Mouse (Mus musculus) CH12.LX (cell line): ENCODE results near the gene Cstad. TPM values are rescaled to one million over a fixed set of nuclear protein-coding genes. Genes with fewer than 3 reads are reported as not detected.

ENCODE experiments used
- DNase-seq: peaks from one replicate; pipeline ENCODE4 v3.0.0-alpha.2; 2013; ENCODE audit errors: extremely low read depth
- H3K27ac ChIP-seq: 2 replicates; pipeline ENCODE4 v1.5.1; 2012; ENCODE audit warnings: low read depth, mild to moderate bottlenecking, control low read depth, moderate library complexity; ENCODE audit not compliant: insufficient read depth
- H3K27me3 ChIP-seq: replicated peaks from 2 replicates; pipeline ENCODE3; 2012; ENCODE audit warnings: inconsistent platforms
- H3K36me3 ChIP-seq, 2 experiments: replicated peaks in 1 of 2; 2 replicates each; pipeline versions ENCODE3 to v1.6.1; 2012; ENCODE audit warnings: inconsistent platforms in 1 of 2, low read length in 1 of 2, mild to moderate bottlenecking in 1 of 2, mixed read lengths in 1 of 2, moderate library complexity in 1 of 2; ENCODE audit not compliant: control insufficient read depth in 1 of 2, insufficient read depth in 1 of 2
- H3K4me1 ChIP-seq, 2 experiments: 2 replicates each; pipeline ENCODE4 v1.6.1; 2012; ENCODE audit warnings: inconsistent platforms in 1 of 2, moderate library complexity in 1 of 2; ENCODE audit not compliant: insufficient read depth in 2 of 2, control insufficient read depth in 1 of 2
- H3K4me2 ChIP-seq: 2 replicates; pipeline ENCODE4 v1.6.1; 2012; ENCODE audit warnings: low read depth, mild to moderate bottlenecking, control low read depth; ENCODE audit not compliant: poor library complexity, insufficient read depth, severe bottlenecking
- H3K4me3 ChIP-seq, 3 experiments: fragments of 150-350 bp in 1 of 3; sonication (generic) in 1 of 3; replicated peaks in 1 of 3; 2 replicates each; pipeline versions ENCODE3 to v1.5.1; 2011 to 2012; ENCODE audit warnings: low read depth in 2 of 3, low read length in 2 of 3, mild to moderate bottlenecking in 2 of 3, moderate library complexity in 2 of 3, control low read depth in 1 of 3, improper control_type of control experiment in 1 of 3, inconsistent platforms in 1 of 3, mixed read lengths in 1 of 3; ENCODE audit not compliant: poor library complexity in 1 of 3
- H3K79me2 ChIP-seq: replicated peaks from 2 replicates; pipeline ENCODE4 v1.6.1; 2012; ENCODE audit warnings: mild to moderate bottlenecking, moderate library complexity; ENCODE audit not compliant: control insufficient read depth, poor library complexity, insufficient read depth, severe bottlenecking; ENCODE audit errors: extremely low read depth
- H3K9ac ChIP-seq: 2 replicates; pipeline ENCODE4 v1.6.1; 2012; ENCODE audit warnings: low read depth, mild to moderate bottlenecking, control low read depth, moderate library complexity; ENCODE audit not compliant: insufficient read depth
- H3K9me3 ChIP-seq: replicated peaks from 2 replicates; pipeline ENCODE3; 2012; ENCODE audit warnings: low read length, inconsistent platforms, mixed read lengths
- CHD1 ChIP-seq: IDR thresholded peaks from 2 replicates; pipeline ENCODE4 v1.6.1; 2012; ENCODE audit warnings: low read depth, low read length, improper control_type of control experiment, inconsistent platforms
- CHD2 ChIP-seq: IDR thresholded peaks from 2 replicates; pipeline ENCODE4 v1.6.1; 2011; ENCODE audit warnings: low read length, improper control_type of control experiment
- E2F4 ChIP-seq: IDR thresholded peaks from 2 replicates; pipeline ENCODE4 v1.6.1; 2011; ENCODE audit warnings: low read depth, low read length, improper control_type of control experiment; ENCODE audit not compliant: insufficient replicate concordance
- ELF1 ChIP-seq: IDR thresholded peaks from 2 replicates; pipeline ENCODE4 v1.6.1; 2014; ENCODE audit warnings: low read depth, mild to moderate bottlenecking, inconsistent platforms, low read length, improper control_type of control experiment
- EP300 ChIP-seq: IDR thresholded peaks from 2 replicates; pipeline ENCODE4 v1.6.1; 2011; ENCODE audit warnings: low read length, improper control_type of control experiment
- ETS1 ChIP-seq: conservative IDR thresholded peaks from 2 replicates; pipeline ENCODE4 v1.6.1; 2012; ENCODE audit warnings: low read depth, mild to moderate bottlenecking, inconsistent platforms, low read length, improper control_type of control experiment, moderate library complexity
- JUN ChIP-seq: IDR thresholded peaks from 2 replicates; pipeline ENCODE4 v1.6.1; 2011; ENCODE audit warnings: low read depth, mild to moderate bottlenecking, low read length, improper control_type of control experiment, moderate library complexity; ENCODE audit not compliant: insufficient read depth
- JUND ChIP-seq: conservative IDR thresholded peaks from 2 replicates; pipeline ENCODE4 v1.6.1; 2011; ENCODE audit warnings: low read depth, low read length, improper control_type of control experiment
- KAT2A ChIP-seq: IDR thresholded peaks from 2 replicates; pipeline ENCODE4 v1.6.1; 2012; ENCODE audit warnings: low read length, improper control_type of control experiment, inconsistent platforms; ENCODE audit not compliant: insufficient replicate concordance
- MAFK ChIP-seq: IDR thresholded peaks from 2 replicates; pipeline ENCODE4 v1.6.1; 2011; ENCODE audit warnings: low read length, improper control_type of control experiment; ENCODE audit not compliant: insufficient replicate concordance
- MYC ChIP-seq: IDR thresholded peaks from 2 replicates; pipeline ENCODE4 v1.6.1; 2011; ENCODE audit warnings: low read depth, mild to moderate bottlenecking, improper control_type of control experiment, low read length
- POLR2A ChIP-seq: IDR thresholded peaks from 2 replicates; pipeline ENCODE4 v1.6.1; 2011; ENCODE audit warnings: low read depth, mild to moderate bottlenecking, improper control_type of control experiment, low read length
- POLR2AphosphoS2 ChIP-seq: IDR thresholded peaks from 2 replicates; pipeline ENCODE4 v1.6.1; 2011; ENCODE audit warnings: low read depth, low read length, improper control_type of control experiment
- RCOR1 ChIP-seq: conservative IDR thresholded peaks from 2 replicates; pipeline ENCODE4 v1.6.1; 2012; ENCODE audit warnings: low read depth, mild to moderate bottlenecking, inconsistent platforms, low read length, improper control_type of control experiment
- TCF12 ChIP-seq: IDR thresholded peaks from 2 replicates; pipeline ENCODE4 v1.6.1; 2014; ENCODE audit warnings: low read depth, mild to moderate bottlenecking, inconsistent platforms, low read length, improper control_type of control experiment
- ZC3H11A ChIP-seq: IDR thresholded peaks from 2 replicates; pipeline ENCODE4 v1.6.1; 2012; ENCODE audit warnings: low read depth, mild to moderate bottlenecking, inconsistent platforms, low read length, improper control_type of control experiment
- ZKSCAN1 ChIP-seq: IDR thresholded peaks from 2 replicates; pipeline ENCODE4 v1.6.1; 2012; ENCODE audit warnings: low read depth, inconsistent platforms, low read length, improper control_type of control experiment, borderline replicate concordance
- ZMIZ1 ChIP-seq: IDR thresholded peaks from 2 replicates; pipeline ENCODE4 v1.6.1; 2012; ENCODE audit warnings: low read depth, mild to moderate bottlenecking, inconsistent platforms, low read length, improper control_type of control experiment
- dilution Hi-C: fragments of 300-500 bp; cut with MboI; formaldehyde crosslinking; loops from 2 replicates; pipeline ENCODE4 v1.14.3; 2020; ENCODE audit warnings: low sequenced_read_pairs; ENCODE audit not compliant: extremely low pct_unique_long_range_greater_than_20kb, extremely low pct_ligation_motif_present
- in situ Hi-C: fragments of 300-500 bp; cut with MboI; formaldehyde crosslinking; loops from 3 replicates; pipeline ENCODE4 v1.14.3; 2019; ENCODE audit warnings: low sequenced_read_pairs, low pct_ligation_motif_present, low pct_unique_long_range_greater_than_20kb, mixed read lengths
- polyA plus RNA-seq: library from polyadenylated mRNA; unstranded; fragments of >175 nt; gene quantifications from 2 replicates; pipeline ENCODE4 v1.2.1, GENCODE M21; 2012; ENCODE audit warnings: low read depth; ENCODE audit not compliant: insufficient read length
- total RNA-seq, 2 experiments: library from RNA; depleted of rRNA; stranded (reverse); fragments of 300-350 nt in 1 of 2; fragments of >200 nt in 1 of 2; gene quantifications; 2 replicates each; pipeline ENCODE4 v1.2.3; 2012 to 2014

Cstad gene
- total and polyA plus RNA-seq, 3 experiments, result 0.29 to 0.51 TPM; not detected in 1

DNA sequence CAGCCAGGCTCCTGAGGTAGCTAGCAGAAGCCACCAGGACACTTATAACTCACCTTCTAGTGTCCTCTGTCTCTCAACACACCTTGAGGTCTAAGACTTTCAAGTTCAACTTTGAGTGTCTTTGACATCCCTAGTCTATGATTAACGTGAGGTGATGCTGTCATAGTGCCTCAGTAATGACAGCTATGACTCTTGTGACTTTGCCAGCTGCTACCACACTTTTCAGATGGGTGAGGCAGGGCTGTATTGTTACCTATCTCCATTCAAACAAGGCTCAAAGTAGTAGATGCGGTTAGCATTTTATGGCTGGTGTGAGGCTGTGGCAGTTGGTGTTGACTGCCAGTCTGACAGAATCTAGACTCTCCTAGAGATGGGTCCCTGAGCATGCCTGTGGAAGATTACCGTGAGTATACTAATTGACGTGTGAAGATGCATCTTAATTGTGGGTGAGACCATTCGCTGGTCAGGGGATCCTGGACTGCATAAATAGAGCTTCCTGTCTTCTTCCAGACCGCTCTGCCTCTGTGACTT lies 30.5 kb downstream of the Cstad start:
- no peak overlapping the region for H3K9ac ChIP-seq
- DNase-seq, result no peak
- H3K27me3 ChIP-seq, result peaks cover 2% of the 10 kb centered on the region
- peaks cover 3 to 9% of the 10 kb centered on the region in 2 experiments; a peak in 2 of 4 replicates for H3K4me1 ChIP-seq
- H3K4me2 ChIP-seq, result no peak overlapping the region
- H3K36me3 ChIP-seq, result no peaks in the 10 kb centered on the region
- H3K9me3 ChIP-seq, result peaks cover 3% of the 10 kb centered on the region
- no peak overlapping the region for H3K4me3 ChIP-seq
- in situ Hi-C loops (no loop called here), dilution Hi-C loops (no loop called here)
- TF ChIP-seq POLR2A (no peak), ELF1 (no peak), ETS1 (no peak), EP300 (no peak), ZKSCAN1 (no peak), E2F4 (no peak), CHD2 (no peak), POLR2AphosphoS2 (no peak), RCOR1 (no peak), ZMIZ1 (no peak), MAFK (no peak), KAT2A (no peak), ZC3H11A (no peak), JUN (no peak), JUND (no peak)
- H3K27ac ChIP-seq, result no peak overlapping the region
- no peaks in the 10 kb centered on the region; the same call in 1 of the 2 replicates for H3K79me2 ChIP-seq

DNA sequence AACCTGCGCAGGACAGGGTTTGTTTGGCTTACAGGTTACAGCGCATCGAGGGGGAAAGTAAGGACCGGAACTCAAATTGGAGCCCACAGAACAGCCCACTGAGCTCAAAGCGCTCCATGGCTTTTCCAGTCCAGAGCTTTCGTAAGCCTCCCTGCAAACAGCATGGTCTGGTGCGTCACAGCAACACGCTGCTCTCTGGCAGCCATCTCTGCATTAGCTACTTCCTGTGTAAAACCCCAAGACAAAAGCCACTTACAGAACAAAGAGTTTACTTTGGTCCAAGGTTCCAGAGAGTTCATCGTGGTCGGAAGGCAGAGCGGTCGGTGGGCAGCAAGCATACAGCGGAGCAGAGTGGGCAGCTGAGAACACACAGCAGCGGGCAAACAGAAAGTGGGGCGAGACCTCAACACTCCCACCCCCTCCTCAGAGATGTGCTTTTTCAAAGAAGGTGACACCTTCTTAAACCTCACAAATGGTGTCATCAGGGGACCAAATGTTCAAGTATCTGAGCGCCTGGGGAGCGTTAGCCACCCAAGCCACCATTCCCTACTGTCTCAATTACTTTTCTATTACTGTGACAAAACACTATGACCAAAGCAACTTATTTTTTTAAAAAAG lies 31.3 kb downstream of the Cstad start:
- H3K9me3 ChIP-seq, result peaks cover 2% of the 10 kb centered on the region
- no peaks in the 10 kb centered on the region; the same call in 1 of the 2 replicates for H3K79me2 ChIP-seq
- H3K36me3 ChIP-seq, result no peaks in the 10 kb centered on the region
- no peak overlapping the region for H3K27ac ChIP-seq
- no peaks in the 10 kb centered on the region for H3K27me3 ChIP-seq
- TF ChIP-seq TCF12 (no peak), ELF1 (0 out of 2 replicates have a peak, but pooled peaks have one; percentile 31), MYC (peak; percentile 13; the same call in 1 of the 2 replicates), CHD1 (no peak)
- in situ Hi-C loops, result no loop called here
- no peak overlapping the region for H3K4me3 ChIP-seq
- no peak overlapping the region for H3K4me2 ChIP-seq
- no peak overlapping the region for H3K9ac ChIP-seq
- H3K4me1 ChIP-seq, result peaks cover 3 to 9% of the 10 kb centered on the region in 2 experiments; a peak in 2 of 4 replicates
- dilution Hi-C loops, result no loop called here
- DNase-seq, result no peak
